Mouse (Mus musculus): Measurements from ENCODE around the gene Map4.

Gene Map4

DNA sequence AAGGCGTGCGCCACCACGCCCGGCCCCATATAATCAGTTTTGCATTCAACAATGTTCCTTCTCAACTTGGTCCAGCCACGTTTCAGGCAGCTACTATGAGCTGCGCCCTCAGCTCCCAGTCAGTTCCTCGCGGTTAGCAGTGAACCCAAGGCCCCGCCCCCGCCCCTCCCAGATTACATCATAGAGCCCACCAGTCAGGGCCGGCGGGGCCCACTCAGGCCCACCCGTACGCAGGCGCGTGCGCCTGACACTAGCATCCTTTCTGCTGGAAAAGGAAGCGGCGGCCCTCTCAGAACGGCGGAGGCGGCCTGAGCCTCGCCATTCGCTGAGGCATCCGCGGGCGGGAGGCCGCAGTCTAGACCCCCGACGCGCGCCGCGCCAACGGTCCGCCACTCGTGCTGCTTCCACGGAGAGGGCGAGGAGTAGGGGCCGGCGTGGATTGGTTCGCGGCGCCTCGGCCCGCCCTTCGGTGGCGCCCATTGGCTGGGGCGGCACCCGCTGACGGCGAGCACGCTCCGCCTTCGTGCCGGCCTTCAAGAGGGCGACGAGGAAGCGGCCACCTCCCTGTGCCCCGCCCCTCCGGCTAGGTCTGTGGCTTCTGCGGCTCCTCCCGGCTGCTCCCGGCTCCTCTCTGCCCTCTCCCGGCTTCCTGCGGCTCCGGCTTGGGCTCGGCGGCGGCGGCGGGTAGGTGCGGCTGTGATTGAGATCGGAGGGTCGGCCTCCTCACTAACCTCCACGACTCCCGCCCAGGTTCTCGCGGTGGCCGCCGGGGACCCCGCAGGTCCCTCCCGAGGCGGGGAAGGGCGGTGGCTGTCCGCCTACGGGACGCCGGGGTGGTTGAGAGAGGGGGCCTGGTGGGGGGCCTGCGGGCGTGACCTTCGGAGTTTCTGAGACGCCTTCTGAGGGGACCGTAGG lies at the start of gene Map4:
Map4 (plus strand) TSS at position 204 of the 915 bp plus-strand sequence.
- peak; percentile 98 for DNase-seq

DNA sequence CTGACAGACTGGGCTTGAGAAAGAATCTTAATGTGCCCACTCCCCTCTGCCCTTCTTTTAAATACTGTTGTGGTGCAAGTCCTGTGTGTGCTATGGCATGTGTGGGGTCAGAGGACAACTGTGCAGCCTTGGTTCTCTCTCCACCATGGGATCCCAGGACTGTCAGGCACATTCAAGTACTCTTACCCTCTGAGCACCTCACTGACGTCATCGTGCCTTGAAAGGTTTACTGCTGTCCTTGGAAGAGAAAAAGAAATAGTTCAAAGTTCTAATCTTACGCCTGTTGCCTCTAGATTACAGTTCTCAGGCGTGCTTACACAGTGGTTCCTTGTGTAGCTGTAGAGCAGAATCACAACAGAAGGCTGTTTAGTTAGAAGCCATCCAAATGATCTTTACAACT lies 45.0 kb upstream of the Map4 start:
- DNase-seq: peak; percentile 30

DNA sequence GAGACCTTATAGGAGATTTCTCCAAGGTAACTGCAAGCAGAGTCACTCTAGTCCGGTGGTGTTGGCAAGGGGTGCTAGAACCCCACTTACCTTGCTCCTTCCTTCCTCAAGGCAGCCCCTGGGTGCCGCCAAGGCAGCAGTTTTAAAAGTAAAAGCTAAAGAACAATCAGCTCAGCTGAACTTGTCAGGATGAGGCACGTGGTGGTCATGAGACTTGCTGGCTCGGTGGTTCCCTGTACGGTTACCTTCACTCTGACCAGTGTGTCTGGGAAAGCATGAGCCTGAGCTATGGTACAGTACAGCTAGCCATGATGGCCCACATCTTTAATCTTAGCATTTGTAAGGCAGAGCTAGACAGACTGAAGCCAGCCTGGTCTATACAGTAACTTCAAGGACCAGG lies 43.9 kb upstream of the Map4 start:
- DNase-seq: peak; percentile 51

DNA sequence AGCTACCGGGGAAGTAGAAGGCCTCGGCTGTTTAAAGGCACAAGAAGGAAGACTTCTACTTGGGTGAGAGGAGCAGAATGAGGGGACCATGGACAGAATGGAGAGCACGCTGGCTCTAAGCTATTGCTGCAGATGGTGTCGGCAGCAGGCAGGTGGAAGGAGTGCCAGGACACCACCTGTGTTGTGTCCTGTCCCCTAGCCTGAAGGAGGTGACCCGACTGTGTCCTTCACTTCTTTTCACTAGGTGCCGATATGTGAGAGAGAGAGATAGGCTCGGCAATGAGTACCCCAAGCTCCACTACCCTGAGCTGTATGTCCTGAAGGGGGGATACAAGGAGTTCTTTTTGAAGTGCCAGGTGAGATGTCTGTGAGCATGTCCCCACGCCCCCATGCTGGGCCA lies 39.8 kb upstream of the Map4 start:
- DNase-seq: no peak

DNA sequence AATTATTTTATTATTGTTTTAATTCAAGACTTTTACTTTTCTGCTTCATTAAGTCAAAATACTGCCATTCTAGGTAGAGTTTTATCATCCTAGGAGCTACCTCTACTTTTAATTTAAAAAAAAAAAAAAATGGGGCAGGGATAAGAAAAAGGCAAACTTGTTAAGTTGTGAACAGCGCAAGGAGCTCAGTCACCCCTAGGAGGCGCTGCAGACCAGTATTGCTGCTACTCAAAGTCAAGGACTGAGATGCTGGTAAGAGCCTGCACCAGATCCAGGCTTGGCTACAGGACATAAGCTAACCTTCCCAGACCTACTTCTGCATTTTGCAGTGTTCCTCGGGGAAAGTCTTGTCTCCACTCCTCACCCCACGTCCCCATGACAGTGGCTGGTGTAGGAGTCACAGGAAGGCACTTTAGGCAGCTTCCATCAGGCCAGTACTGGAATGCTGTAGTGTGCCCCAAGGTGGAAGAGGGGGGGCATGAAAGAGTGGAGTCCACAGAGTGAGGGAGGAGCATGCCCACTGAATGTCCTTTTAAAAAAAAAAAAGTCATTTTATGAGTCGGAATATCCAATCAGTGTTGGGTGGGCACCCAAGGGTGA lies 38.5 kb upstream of the Map4 start:
- peak; percentile 88 for DNase-seq

DNA sequence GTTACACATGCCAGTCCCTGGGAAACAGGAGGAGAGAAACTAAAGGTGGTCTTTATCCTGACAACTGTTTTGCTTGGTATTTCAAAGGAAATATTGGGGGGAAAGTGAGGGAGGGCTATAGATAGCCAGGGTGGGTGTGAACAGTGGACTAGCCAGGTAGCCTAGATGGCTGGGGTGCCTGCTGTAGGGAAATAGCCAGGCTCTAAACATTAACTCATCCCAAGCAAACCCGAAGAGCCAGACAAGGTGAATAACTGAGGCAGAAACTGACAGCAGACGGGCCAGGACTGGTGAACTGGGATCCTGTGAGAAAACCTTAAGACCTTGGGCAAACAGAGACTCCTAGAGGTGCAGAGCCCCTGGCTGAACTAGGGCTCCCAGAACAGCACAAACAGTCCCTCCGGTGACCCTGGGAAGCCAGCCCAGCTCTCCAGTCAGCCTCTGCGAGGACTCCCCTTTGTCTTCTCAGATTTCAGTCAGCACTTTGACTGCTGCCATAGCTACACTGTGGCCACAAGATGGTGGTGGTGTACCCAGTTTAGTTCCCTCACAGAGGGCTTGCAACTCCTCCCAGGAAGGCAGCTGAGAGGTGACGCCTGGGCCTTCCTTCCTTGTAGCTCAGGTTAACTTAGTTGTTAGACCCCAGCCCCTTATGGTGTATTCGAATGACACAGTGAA lies 36.7 kb upstream of the Map4 start:
- DNase-seq: peak; percentile 90

DNA sequence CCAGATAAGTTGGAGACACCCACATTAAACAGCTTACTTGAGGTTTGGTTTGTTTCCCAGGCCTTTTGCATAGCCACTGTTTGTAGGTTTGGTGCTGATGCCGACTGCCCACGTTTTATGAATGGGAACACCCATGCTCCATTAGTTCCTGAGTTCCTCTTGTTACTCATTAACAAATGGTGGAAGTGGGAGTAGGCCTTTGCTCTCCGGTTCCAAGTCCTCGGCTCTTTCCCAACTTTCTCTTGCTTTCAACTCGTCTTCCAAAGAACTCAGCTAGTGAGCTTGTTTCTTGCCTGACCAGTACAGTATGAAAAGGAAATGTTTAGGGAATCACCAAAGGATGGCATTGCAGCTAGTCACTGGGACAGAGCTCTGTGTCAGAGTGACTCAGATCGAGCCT lies 35.7 kb upstream of the Map4 start:
- peak; percentile 94 for DNase-seq

DNA sequence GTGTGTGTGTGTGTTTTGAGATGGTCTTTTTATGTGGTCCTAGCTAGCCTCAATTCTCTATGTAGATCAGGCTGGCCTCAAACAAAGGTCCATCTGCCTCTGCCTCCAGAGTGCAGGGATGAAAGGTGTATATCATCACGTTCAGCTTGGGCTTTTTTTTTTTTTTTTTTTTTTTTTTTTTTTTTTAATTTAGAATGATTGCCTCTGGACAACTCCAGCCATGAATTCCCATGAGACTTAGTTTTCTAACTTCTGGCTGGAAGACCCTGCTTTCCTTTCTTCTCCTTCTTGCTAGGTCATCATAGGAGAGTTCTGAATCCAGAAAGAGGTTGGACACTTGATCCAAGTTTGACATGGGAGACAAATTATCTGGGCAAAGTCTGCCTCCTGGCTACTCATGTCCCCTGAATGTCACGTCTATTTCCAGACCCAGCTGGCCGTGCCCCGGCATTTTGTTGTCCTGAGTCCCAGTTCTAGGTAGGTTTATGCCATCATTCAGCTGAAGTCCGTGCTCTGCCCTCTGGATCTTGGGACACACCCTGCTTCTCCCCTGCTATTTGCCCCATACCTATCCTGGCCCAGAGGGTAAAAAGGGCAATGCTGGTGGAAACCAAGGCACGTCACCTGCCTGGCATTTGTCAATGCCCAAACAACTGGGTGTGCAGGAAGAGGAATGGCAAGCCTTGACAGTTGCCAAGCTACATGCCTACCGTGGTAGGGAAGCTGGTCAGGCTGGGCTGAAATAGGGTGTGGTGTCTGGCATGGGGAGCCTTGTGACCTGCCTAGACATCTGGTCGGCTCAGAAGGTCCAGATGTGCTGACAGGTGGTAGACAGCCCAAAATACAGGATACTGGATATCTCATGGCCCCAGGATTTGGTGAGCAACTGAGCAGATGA lies 34.8 kb upstream of the Map4 start:
- DNase-seq: peak; percentile 56

DNA sequence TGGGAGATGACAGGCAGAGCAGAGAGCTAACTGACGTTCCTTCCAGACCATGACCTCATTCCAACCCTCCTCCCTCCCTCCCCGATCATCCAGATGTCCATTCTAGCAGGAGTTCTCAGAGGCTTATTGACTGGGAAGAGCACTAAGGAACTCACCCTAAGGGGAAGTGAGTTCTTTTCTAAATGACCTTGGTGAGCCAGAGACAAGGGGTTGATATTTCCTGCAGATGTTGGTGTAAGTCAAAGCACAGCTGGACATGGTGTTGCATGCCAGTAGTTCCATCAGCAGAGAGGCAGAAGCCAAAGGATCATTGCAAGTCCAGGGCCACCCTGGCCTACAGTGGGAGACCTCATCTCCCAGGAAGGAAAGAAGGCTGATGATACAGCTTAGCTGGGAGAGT lies 33.2 kb upstream of the Map4 start:
- no peak for DNase-seq

DNA sequence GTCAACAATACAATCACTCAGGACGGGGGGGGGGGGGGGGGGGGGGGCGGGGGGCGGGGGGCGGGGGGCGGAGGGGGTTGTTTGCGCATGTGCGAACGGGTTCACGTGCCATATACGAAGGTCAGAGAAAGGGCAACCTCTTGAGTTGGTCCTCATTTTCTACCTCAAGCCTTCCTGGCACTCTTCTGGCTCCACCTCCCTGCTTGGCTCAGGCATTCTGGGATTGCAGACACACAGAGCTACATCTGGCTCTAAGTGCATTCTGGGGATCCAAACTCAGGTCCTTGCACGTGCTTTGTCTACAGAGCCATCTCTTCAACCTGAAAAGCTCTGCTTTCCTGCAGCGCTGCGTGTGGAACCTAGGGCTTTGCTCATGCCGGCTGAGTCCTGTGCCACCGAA lies 31.9 kb upstream of the Map4 start:
- no peak for DNase-seq

DNA sequence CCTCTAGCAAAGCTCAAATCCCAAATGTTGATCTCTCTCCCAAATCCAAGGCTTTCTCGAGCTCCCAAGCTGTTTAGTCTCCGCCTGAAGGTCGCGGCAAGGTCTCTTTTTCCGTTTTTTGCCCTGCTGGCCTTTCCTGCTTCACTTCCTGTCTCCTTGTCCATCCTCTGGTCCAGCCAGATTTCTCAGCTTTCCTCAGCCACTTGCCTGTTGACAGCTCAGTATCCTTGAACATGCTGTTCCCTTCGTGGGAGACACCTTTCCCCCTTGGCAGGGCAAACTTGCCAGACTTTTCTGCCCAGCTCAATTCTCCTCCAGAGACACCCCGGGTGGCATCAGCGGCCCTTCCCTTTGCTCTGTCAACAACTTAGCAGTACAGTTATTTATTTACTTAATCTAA lies 31.5 kb upstream of the Map4 start:
- peak; percentile 57 for DNase-seq

DNA sequence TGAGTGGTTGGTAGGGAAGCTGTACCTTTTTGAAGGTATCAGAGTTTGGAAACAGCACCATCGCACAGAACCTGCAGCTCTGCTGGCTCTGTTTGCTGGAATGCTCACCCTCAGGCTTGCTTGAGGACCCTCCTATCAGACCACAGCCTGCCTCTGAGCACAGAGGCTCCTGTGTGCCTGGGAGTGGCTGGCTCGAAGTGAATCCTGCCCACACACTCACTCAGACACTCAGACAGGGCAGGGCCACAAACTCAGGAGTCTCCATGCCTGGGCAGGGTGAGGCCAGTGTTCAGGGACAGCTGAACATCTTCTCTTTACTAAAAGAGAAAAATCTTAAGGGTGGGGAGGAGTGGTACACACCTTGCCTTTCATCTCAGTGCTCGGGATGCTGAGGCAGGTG lies 30.7 kb upstream of the Map4 start:
- DNase-seq: no peak

DNA sequence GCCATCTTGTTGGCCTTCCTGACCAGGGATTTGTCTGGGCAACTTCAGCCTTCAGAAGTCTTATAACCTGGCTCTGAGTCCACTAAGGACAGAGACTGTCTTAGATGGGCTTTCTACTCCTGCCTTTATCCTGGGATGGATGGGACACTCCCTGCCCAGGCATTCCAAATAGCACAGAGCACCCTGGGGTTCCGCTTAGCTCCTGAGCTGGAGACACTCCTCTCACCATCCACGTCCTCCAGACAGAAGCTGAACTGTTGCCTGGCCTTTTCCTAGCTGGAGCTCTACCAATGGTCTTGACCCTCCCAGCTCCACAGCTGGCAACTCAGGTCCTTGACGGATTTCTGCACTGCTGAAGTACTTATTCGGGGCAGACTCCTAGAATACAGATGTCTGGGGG lies 29.0 kb upstream of the Map4 start:
- DNase-seq: no peak

DNA sequence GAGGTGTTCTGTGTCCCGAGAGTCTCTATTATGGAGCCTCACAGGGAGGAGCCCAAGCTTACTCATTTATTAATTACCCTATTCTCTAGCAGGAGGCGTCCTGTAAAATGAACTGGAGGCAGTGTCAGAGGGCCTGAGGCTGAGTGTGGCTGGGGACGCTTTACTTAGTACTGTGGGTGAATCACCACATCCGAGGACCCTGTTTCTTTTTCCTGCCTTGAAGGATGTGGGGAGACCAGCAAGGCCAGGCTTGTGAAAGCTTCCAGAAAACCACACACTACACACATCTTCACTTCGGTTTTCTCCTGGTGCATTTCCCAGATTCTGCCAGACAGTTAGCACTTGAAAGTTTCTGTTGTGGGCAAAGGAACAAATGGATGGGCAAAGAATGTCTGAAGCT lies 28.5 kb upstream of the Map4 start:
- no peak for DNase-seq

DNA sequence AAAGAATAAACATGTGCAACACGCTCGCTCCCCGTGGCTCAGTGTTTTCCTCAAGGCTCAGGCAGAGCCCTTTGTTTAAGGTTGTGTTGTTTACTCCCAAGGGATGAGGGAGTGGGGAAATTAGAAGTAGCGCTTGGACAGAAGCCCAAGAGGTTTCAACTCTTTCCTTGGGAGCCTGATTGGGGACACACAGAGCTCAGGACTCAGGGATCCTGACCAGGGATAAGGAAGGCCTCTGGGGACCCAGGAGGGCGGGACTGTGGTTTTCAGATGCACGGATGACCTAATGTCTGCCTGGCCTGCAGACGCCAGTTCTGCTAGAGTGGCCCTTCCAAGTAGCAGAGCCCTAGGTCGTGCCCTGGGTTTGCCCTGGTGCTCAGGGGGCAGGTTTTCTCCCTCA lies 24.0 kb upstream of the Map4 start:
- peak; percentile 88 for DNase-seq

DNA sequence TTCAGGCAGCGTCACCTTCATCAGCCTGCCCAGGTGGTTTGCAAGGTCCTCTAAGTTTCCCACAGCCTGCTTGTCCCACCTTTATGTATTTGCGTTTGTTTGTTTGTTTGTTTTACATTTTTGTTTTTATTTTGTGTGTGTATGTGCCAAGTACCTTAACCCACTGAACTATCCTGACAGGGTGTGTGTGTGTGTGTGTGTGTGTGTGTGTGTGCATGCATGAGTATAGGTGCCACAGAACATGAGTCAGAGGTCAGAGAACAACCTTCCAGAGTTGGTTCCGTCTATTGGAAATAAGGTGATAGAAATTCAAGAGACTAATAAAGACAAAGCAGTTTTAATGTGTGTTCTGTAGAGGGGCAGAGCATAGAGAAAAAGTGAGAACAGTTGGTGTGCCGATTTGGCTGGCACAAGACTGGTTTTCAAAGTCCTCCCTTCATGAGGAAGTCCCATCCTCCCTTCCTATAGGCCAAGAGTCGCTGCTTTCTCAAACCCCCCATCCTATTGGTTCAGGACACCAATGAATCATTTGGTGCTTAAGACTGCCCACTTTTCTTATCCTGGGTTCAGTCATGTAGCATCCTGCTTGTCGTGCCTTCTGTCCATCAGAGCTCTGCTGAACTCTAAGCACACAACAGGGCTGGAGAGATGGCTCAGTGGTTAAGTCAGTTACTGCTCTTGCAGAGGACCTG lies 23.3 kb upstream of the Map4 start:
- DNase-seq: no peak

DNA sequence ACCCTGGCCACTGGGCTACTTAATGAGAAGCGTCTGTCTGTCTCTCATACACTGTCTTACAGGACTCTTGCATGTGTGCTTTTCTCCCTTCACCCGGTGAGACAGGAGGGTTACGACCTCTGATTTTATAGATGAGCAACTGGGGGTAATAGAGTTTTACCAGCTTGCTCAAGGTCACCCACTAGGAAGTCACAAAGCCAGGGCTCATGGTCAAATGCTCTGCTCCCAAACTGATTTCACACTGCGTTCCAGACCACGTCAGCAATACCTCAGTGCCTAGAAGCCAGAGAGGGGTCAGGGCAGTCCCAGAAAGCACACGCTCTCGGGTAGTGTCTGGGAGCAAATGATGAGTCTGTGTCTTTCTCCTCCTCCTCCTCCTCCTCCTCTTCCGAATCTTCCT lies 22.2 kb upstream of the Map4 start:
- no peak for DNase-seq

DNA sequence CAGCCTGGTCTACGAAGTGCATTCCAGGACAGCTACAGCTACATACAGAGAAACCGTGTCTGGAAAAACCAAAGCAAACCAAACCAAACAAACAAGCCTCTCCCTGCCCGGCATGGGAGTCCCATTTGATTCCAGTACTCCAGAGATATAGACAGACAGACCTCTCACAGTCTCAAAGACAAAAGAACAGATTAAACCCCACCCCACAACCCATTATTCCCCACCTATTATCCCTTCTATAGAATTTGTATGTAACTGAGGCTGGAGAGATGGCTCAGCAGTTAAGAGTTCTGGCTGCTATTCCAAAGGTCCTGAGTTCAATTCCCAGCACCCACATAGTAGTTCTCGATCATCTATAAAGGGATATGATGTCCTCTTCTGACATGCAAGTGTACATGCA lies 21.3 kb upstream of the Map4 start:
- no peak for DNase-seq

DNA sequence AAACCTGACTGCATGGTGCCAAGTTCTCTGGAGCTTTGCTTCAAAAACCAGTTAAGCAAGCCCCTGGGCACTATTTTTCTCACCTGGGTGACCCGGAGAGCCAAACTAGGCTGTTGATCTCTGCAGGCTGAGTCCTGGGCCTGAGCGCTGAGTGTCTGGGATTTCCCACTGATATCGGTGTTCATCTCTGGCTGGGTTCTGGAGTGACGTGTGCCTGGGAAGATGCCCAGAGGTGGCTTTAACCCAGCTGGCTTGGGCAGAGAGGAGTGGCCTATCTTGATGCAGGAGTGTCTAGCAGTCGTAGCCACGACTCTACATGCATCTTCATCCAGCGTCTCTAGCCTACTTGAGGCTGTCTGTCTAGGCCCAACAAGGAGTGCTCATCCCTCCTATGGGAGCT lies 19.5 kb upstream of the Map4 start:
- DNase-seq: no peak

DNA sequence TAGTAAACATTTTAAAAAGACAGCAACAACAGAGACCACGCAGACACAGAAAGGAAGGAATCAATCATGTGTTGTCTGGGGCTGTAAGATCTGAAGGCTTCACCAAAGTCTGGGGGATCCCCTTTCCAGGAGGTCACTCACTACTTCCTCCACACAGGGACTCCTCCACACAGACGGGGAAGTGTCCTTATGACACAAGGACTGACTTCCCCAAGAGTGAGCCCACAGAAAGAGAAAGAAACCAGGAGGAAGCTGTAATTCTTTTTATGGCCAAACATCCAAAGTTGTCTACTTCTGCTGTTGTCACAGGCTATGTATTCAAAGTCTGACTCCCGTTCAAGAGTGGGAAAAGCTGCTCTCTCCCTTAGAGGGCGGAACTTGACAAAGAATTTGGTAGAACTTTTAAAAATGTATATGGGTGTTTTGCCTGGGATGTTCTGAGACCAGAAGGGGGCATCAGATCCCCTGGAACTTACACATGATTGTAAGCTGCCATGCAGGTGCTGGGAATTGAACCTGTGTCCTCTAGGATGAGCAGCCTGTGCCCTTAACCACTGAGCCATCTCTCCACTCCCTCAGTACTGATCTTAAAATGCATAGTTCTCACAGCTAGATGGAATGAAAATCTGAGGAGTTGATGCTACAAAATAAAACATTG lies 16.9 kb upstream of the Map4 start:
- DNase-seq: peak; percentile 37

DNA sequence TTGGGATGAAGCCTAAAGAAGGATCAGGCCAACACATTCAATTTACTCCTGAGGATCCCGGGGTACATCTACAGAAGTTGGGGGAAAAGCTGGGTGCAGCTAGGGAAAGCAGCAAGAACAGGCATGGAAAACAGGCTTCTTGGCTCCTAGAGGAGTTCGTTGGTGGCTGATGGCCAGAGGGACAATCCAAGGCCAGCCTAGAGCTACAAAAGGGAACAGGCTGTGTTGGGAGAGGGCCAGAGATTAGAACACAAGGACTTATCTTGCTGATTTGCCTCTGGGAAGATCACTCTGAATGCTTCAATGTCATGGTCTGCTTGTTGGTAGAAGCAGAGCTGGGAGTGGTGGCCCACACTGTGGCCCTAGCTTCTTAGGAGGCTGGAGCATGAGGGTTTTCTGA lies 13.3 kb upstream of the Map4 start:
- no peak for DNase-seq

DNA sequence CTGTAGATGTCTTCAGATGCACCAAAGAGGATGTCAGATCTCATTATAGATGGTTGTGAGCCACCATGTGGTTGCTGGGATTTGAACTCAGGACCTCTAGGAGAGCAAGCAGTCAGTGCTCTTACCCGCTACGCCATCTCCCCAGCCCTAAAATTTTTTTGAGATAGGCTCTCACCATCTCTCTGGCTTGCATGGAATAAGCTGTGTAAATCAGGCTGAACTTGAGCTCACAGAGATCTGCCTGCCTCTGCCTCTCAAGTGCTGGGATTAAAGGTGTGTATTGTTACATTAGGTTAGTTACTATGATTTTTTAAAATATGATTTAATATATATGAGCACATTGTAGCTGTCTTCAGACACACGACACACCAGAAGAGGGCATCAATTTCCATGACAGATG lies 2.1 kb upstream of the Map4 start:
- no peak for DNase-seq
